Mouse (Mus musculus) left cerebral cortex, adult 11 months (tissue): ENCODE data around the gene Auh.

Source experiments
- DNase-seq: peaks from one replicate; pipeline ENCODE4 v3.0.0; 2022; ENCODE audit warnings: low spot score

Auh gene

GRCm38 (mm10) chr13:52929209-52930171 is at the start of gene Auh:
Gene Auh, minus strand, starts transcription at chr13:52929681.
- DNase-seq: peak; percentile 57

DNA sequence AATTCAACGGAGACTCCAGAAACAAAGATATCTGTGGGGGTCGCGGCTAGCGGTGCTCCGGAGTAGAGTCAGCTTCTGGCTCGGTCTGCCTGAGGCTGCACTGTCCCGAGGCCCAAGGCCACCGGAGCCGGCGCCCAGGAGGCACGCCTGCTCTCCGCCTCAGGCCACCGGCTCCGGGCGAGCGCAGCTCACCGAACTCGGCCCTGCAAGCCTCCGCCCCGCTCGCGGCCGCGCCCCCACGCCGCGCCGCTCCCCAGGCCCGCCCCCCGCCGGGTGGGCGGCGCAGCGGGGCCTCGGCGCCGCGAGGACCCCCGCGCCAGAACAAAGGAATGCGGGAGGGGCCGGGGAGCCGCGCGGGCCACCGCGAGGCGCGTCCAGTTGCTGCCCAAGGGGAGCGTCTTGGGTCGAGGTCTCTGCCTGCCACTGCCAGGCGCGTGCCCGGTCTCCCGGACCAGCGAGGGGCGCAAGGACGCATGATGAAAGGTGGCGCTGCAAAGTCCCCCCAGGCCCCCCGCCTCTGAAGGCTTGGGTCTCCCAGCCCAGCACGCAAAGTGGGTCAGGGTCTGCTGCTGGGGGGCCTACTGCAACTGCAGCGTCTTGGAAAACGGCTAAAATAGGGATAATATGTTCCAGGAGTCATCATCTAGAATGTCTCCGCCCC is 49.0 kb upstream of the Auh start:
- no peak for DNase-seq

DNA sequence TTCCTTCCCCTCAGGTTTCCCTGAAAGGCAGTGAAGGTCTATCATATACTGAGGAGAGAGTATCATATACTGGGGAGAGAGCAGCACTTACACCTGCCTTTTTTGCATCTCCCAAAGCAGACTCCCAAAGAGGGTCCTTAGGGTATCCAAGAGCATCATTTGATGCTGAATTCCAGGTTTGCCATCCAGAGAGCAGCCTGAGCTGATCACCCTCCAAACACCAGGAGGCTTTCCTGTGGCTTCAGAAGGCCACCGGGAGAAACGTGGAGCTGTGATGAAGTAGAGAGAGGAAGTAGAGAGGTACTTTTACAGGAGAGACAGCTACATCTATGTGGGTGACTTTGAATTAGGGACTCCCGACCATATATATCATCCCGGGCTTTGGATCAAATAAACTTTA is 48.3 kb upstream of the Auh start:
- DNase-seq: no peak

- DNase-seq: no peak
Observed at GRCm38 (mm10) chr13:52977221-52977609, 47.7 kb upstream of the Auh start.

- no peak for DNase-seq
Observed at GRCm38 (mm10) chr13:52976510-52977220, 47.2 kb upstream of the Auh start.

DNA sequence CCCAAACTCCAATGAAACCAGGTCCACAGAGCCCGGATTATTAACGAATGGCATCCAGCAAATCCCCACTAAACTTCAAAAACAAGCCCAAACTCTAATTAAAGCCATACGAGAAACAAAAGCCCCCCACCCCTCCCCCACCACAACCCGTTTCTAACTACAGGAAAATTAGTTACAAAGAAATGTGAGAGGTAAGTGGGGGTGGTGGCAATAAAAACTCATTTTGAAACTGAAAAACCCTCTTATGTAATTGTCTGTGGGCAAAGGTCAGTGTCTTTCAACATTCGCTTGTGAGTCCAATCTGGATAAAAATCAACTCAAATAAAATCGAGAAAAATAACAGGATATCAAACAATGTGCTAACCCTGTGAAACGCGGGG is 46.6 kb upstream of the Auh start:
- DNase-seq: no peak

GRCm38 (mm10) chr13:52974676-52975075 is 45.2 kb upstream of the Auh start:
- no peak for DNase-seq

DNA sequence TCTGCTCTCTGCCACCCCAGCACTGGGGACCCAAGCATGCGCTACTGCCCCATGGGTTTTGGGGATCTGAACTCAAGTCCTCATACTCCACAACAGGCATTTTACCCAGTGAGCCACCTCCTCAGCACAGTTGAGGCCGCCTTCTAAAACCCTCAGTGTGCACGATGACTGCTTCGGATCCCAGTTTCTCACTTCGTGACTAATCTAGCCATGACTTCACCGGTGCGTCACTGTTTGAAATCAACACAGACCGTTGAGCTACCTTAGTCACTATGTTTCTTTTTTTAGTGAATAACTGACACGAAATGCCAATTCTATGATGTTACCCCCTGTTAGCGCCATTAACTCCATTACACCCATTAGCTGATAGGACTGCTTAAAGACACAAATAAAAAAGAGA is 43.9 kb upstream of the Auh start:
- DNase-seq: no peak

- no peak for DNase-seq
Observed at GRCm38 (mm10) chr13:52972626-52973025, 43.1 kb upstream of the Auh start.

DNA sequence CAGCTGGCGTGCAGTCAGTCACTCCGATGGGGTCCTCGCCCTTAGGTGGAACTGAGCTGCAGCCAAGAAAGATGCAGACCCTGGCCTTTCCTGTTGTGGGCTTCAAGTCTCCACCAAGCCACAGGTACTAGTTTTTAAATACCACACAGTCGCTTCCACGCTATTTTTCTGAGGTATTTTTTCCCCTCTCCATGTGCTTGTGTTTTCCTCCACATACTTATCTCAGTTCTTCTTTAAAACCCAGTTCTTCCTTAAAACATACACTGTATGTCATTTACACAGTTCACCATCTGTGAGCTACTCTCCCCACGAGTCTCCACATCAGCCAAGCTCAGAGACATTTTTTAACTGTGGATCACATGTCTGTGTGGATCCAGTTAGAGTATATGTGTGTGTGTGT is 41.4 kb upstream of the Auh start:
- DNase-seq: no peak

GRCm38 (mm10) chr13:52962922-52963321 is 33.4 kb upstream of the Auh start:
- DNase-seq: no peak

DNA sequence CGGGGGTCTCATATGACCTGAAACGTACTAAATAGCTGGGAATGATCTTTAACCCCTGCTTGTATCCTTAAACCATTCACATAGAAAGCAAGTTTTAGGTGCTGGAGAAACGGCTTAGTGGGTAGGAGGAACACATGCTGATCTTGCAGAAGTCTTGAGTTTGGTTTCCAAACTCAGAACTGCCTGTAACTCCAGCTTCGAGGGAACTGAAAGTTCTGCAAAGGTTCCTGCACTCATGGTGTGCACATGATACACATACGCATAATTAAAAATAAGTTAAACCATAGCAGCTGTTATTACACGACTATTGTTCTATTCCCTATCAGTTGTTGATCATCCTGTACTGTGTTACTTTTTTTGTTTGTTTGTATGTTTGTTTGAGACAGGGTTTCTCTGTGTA is 32.9 kb upstream of the Auh start:
- no peak for DNase-seq

GRCm38 (mm10) chr13:52953779-52954553 is 24.5 kb upstream of the Auh start:
- DNase-seq: no peak

DNA sequence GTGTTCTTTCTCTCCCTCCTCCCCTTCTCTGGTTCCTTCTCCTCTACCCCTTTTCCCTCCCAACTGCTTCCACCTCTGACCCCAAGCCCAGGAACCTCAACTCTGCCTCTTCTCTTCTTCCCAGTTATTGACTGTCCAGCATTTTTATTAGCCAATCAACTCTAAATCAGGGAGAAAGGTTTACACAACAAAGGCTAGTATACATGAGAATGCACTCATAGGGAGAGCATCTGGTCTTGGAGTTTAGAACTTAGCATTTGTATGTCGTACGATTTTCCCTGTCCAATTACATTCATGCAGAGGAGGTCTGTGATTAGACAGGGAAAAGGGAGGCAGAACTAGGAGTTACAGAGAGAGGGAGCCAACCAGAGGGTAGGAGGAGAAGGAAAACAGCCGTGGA is 19.7 kb upstream of the Auh start:
- no peak for DNase-seq

- no peak for DNase-seq
Observed at GRCm38 (mm10) chr13:52947545-52947944, 18.1 kb upstream of the Auh start.

- DNase-seq: no peak
Observed at GRCm38 (mm10) chr13:52945769-52946168, 16.3 kb upstream of the Auh start.

DNA sequence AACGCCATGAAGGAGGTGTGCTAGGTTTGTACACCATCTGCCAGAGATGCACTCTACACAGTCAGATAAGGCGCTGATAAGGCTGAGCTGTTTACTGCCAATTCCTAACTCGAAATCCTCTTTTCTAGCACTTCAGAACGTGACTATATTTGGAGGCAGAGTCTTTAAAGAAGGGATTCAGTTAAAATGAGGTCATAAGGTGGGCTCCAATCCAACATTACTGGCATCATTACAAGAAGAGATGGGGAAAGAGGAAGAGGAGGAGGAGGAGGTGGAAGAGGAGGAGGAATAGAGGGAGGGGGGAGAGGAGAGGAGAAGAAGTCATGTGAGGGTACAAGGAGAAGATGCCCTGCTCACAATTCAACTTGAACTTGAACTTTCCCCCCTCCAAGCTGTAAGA is 14.6 kb upstream of the Auh start:
- DNase-seq: no peak

GRCm38 (mm10) chr13:52942876-52943388 is 13.5 kb upstream of the Auh start:
- no peak for DNase-seq

GRCm38 (mm10) chr13:52940956-52941355 is 11.5 kb upstream of the Auh start:
- no peak for DNase-seq

DNA sequence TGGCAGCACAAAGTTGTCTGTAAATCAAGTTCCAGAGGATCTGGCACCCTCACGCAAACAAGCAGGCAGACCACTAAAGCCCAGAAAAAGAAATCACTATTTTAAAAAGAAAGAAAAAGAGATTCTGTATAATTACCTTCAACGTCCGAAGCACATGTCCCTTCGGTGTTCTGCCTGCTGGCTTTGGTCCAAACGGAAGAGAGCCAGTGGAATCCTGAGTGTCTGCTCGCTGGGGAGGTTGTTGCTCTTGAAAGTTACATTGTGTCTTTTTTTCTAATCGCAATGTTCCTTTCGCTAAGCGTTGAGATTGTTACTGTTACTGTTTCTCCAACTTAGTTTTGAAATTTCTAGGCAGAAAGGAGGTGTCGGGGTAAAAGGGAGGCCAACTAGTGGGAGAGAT is 1.1 kb upstream of the Auh start:
- no peak for DNase-seq

GRCm38 (mm10) chr13:52928392-52928791 is 1.1 kb downstream of the Auh start:
- DNase-seq: no peak

- DNase-seq: no peak
Observed at GRCm38 (mm10) chr13:52924457-52924856, 5.0 kb downstream of the Auh start.
